Mouse (Mus musculus): ENCODE results near the gene Styk1.

Gene Styk1

GRCm38 (mm10) chr6:131369866-131370616 is 16.6 kb upstream of the Styk1 start:
- DNase-seq (ENCODE audit: low read depth, low spot score): no peak

GRCm38 (mm10) chr6:131367101-131367500 is 13.7 kb upstream of the Styk1 start:
- DNase-seq (ENCODE audit: low read depth, low spot score): no peak

- DNase-seq (ENCODE audit: low read depth, low spot score): no peak
These were observed 11.0 kb upstream of the Styk1 start for GRCm38 (mm10) chr6:131364353-131364752.

DNA sequence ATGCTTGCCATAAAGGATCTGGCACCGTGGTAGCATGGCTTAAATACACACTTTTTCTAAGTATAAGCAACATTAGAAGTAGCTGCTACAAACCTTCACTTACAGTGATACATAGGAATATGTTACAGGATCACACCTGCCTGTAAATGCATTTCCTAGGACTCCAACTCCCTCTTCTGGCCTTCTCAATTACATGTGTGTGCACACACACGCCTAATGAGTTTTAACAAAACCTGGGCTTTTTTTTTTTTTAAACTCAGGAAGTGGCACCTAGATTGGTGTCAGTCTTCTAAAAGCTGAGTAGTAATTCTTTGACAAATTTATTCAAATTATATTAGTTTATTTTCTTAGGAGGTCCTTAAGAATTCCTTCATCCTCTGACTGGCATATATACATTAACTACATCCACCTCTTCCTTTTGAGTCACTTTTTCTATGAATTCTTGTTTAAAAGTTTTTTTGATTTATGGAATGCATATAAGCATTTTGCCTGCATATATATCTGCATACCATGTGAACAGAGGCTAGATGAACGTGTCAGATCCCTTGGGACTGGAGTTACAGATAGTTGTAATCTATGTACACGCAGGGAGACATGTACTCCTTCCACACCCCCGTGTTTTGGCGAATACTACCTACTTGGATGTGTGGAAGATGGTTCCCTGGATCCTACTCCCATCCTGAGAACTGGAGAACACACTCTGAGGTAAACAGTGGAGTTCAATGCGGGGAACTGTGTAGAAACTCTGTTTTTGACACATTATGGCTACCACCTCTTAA is 9.8 kb upstream of the Styk1 start:
- DNase-seq (ENCODE audit: low read depth, low spot score): no peak

DNA sequence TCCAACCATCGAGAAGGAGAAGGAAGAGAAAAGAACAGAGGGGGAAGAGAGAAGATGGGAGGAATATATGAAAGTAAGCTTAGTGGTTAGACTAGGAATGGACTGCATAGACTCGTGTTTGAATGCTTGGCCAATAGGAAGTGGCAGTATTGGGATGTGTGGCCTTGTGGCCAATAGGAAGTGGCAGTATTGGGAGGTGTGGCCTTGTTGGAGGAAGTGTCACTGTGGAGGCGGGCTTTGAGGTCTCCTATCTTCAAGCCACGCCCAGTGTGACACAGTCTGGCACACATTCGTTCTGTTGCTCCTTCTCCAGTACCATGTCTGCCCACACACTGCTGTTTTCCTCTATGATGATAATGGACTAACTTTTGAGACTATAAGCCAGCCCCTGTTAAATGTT is 7.3 kb upstream of the Styk1 start:
- no peak for DNase-seq (ENCODE audit: low read depth, low spot score)

DNA sequence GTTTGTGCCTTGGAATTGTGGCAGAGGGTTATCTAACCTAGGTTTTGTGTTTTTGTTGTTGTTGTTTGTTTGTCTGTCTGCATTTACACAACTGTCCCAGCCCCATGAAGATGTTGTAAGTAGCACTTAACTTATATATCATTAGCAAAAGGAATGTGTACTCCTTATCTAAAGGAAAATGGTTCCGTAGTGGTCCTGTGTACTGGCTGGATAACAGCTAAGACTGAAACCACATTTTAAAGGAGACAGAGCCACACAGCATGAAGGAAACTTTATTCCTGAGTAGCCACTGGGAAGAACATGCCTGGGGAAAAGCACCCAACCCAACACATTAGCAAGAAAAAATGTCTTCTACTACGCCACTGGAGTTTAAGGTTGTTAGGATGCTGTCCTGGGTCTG is 6.1 kb upstream of the Styk1 start:
- DNase-seq (ENCODE audit: low read depth, low spot score): no peak

DNA sequence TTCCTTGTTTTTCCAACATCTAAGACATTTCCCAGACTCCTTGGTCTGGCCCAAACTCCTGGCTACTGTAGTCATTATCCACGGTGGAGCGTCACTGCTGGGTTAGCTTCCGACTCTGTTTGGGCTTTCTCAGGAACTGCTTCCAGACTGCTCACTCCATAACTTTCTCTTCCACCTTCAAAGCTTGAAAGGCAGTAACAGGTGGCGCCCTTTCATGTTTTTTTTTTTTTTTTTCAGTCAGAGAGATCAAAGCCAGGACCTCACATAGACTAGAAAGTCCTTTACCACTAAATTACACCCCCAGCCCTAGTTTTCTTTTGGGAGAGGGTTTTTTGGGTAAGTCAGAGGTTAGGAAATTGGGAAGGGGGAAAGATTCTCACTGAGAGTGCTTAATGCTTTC is 1.5 kb upstream of the Styk1 start:
- DNase-seq (ENCODE audit: low read depth, low spot score): no peak

- DNase-seq (ENCODE audit: low read depth, low spot score): no peak
These were observed 6.4 kb downstream of the Styk1 start for GRCm38 (mm10) chr6:131347026-131347425.

DNA sequence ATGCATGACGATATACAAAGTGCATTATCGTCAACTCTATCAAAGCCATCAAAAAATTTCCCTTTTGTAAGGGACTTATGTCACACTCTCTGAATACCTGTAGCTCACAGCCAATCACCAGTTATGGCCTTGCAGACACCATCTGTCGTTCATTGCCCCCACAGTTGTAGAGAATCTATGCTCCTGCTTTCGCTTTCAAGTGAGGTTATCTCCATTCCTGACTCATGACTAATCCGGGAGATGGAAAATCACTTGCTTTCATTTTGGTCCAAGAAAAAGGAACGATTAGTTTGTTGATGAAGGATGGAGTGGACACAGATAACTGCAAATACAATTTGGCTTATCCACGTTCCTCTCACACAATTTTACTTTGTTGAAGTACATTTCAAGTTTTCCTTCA is 9.1 kb downstream of the Styk1 start:
- DNase-seq (ENCODE audit: low read depth, low spot score): no peak

- DNase-seq (ENCODE audit: low read depth, low spot score): no peak
These were observed 13.3 kb downstream of the Styk1 start for GRCm38 (mm10) chr6:131340082-131340481.

DNA sequence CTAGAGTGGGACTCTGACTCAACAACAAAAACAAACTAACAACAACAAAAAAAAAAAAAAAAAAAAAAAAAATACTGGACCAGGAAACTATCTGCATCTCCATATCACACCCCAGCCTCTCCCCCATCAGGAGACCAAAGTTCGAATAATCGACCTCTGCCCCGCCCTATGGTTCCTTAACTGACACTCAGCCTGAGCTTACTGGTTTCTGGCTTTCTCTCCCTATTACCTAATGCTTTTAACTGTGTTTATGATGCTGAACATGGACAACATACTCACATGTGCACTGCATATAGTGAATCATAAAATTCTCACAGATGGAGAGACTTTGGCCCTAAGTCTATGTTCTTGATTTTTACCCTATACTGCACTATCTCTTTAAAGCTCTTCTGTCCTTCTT is 14.1 kb downstream of the Styk1 start:
- no peak for DNase-seq (ENCODE audit: low read depth, low spot score)

DNA sequence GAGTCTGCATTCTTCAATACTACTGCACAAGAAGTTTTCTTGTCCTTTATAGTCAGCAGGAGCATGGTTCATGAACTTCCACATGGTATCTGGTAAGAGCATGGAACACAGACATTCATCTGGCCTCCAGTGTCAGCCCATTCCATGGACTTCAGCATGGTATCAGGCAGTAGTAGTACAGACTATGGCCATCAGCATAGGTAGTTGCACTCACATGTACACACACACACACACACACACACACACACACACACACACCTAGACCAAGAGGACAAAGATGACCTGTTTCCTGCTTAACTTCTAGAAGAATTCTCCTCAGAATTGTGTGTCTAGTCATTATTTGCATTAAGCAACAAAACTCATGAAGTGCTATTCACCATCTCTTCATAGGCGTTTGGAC is 14.6 kb downstream of the Styk1 start:
- DNase-seq (ENCODE audit: low read depth, low spot score): no peak

DNA sequence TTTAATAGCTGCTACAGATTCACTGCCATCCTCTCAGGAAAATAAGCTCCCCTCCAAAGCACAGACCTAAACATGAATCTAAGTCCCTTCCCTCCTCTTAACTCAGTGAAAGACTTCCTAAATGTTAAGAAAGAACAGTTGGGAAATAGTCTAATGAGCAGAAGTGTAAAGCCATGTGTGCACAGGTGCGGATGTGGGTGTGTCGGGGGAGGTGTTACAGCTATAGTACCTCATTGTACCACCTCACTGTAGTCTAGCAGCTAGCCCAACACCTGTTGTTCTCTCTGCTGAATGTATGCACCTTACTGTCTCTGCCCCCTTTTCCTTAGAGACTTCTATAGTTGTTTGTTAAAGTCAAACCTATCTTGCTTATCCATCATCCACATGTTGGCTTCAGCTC is 26.3 kb downstream of the Styk1 start:
- no peak for DNase-seq (ENCODE audit: low read depth, low spot score)

GRCm38 (mm10) chr6:131321854-131322639 is 31.4 kb downstream of the Styk1 start:
- no peak for DNase-seq (ENCODE audit: low read depth, low spot score)

GRCm38 (mm10) chr6:131316155-131317101 is 37.0 kb downstream of the Styk1 start:
- DNase-seq (ENCODE audit: low read depth, low spot score): no peak

GRCm38 (mm10) chr6:131308031-131308430 is 45.4 kb downstream of the Styk1 start:
- DNase-seq (ENCODE audit: low read depth, low spot score): no peak

DNA sequence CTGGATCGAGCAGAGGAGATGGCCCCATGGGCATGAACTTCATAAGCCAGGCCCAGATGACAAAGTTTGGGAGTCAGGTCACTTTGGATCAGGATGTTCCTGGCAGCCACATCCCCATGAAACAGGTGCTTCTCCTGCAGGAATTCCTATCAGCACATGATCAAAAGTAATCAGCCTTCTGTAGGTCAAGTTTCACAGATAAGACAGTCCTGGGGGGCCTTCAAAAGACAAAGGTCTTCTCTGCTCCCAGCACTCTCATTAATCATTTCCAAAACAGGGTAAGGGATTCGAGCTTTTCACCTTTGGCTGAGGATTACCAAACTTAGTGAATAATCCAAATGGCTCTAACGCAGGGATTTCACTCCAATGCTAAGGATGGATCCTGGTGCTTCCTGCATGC is 48.6 kb downstream of the Styk1 start:
- no peak for DNase-seq (ENCODE audit: low read depth, low spot score)

- DNase-seq (ENCODE audit: low read depth, low spot score): no peak
These were observed 54.9 kb downstream of the Styk1 start for GRCm38 (mm10) chr6:131298531-131298930.

DNA sequence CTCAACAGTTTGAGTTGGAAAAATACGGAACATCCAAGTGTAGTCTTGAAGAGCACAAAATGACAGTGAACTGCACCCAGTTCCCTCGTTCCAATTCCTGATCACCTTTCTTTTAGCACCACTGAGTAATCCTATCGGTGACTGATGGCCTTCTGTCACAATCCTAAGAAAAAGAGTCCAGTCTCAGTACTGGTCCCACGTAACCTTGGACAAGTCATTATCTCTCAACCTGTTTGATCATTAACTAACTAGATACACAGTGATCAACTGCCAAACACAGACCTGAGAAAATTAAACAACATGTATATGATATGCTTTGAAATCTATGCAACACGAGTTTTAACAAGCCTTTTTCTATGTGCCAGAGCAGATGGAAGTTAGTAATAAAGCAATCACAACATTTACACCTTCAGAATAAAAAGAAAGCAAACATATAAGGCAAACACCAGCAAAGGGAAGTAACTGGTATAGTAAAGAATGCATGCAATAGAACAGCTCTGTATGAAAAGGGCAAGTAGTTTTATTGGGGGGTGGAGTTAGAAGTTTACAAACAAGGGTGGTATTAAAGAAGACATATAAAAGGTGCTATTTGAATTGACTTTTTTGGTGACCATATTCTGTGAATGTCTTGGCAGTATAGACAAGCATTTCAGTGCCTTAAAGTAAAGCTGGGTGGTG is 58.8 kb downstream of the Styk1 start:
- DNase-seq (ENCODE audit: low read depth, low spot score): no peak

- DNase-seq (ENCODE audit: low read depth, low spot score): no peak
These were observed 59.5 kb downstream of the Styk1 start for GRCm38 (mm10) chr6:131293916-131294315.

Measured in retina, postnatal 7 days (tissue).